Mouse (Mus musculus) bone marrow, adult 2 months (tissue): ENCODE data around the gene Brd9.

ENCODE experiments used
- CTCF ChIP-seq: fragments of 200-500 bp; IDR thresholded peaks from 2 replicates; pipeline ENCODE4 v1.5.1; 2011; ENCODE audit warnings: low read length, control low read depth; ENCODE audit not compliant: control insufficient read depth, insufficient read depth
- POLR2A ChIP-seq: fragments of 200-500 bp; IDR thresholded peaks from 2 replicates; pipeline ENCODE4 v1.6.1; 2011; ENCODE audit warnings: low read depth, mild to moderate bottlenecking, control low read depth, low read length, borderline replicate concordance; ENCODE audit not compliant: control insufficient read depth

DNA sequence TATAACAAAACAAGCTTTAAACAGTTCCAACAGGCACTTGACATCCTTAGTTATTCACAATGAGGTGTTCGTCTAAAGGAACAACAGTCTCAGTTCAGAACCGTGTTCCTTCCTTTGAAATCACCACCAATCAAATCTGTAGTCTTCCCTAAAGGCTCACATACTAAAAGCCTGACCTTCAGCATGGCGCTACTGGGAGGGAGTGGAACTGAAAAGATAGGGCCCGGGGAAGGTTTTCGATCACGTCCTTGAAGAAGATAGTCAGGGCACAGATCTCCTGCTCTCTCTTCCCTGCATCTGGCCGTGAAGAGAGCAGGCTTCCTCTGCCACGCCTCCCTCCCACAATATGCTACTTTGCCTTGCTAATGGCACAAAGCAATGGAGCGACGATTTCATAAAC, 5.4 kb upstream of the Brd9 start:
- no peak for TF ChIP-seq CTCF
- no peak for TF ChIP-seq POLR2A
